Mouse (Mus musculus): ENCODE measurements around the gene Nxpe4.
"Not testable (repeated sequence)": the region's sequence is repeated elsewhere in the genome, so short reads cannot be mapped to it uniquely, and the experiment has no call there.

Nxpe4 gene

DNA sequence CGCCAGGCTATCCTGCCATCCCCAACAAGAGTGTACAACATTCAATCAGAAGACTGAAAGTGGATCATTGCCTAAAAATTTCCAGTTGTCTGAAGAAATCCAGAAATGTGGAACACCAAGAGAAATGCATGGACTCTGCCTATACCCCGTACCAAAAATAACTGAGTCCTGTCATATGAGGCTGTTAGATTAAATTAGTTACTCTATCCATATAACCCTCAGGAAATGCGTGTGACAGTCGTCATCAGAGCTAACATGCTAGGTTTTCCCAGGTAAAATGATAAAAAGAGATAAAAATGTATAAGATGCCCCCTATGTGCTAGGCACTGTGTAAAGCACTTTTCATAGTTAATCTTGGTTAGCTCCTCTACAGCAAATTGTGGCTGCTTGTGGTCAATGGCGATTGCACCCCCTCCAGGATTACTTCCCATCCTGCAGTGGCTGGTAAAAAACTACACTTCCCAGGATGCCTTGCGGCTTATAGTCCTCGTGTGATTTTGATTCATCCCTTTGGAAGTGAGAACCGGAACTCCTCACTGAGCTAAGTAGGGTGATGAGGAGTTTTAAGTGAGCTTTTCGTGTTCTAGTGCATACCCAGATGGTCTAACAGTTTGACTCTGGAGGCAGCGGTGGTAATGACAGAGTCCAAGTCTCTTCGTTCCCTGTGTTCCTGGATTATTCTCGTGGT is at the start of gene Nxpe4:
Gene Nxpe4 (plus strand): TSS at position 519 of the 688 bp plus-strand sequence.
- peak; percentile 19 for DNase-seq (ENCODE audit: low spot score)

DNA sequence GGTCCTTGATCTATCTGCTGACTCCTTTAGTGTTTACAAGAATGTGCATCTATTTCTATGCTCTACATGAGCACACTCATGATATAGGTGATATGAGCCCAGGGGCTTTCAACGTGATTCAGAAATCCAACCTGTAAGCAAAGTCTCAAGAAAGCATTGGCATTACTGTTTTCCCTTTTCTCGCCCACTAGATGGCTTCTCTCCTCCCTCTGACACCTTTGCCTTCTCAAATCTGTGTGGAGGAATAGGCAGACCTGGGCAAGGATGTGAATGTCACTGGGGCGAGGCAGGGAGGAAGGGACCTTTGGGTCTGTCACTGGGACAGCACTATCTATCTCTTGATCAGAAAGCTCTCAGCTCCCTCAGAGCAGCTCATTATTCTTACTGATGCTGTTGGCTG is 35.0 kb upstream of the Nxpe4 start:
- DNase-seq (ENCODE audit: low spot score): no peak

DNA sequence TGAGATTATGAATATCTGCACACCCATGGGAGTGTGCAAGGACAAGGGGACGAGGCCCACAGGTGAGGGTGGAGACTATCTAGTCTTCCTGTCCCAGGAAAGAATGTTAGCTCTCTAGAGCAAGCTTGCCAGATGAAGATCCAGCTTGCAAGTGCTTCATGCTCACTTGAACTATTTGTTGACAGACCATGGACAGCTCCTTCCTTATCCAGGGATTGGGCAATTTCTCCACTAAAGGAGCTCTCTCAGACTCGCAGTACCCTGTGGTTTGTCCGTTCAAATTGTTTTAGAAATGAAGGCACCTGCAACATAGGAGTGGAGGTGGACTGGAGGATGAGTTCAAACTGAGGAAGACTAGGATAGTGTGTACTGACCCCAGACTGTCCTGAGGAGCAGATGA is 24.3 kb upstream of the Nxpe4 start:
- DNase-seq (ENCODE audit: low spot score): no peak

DNA sequence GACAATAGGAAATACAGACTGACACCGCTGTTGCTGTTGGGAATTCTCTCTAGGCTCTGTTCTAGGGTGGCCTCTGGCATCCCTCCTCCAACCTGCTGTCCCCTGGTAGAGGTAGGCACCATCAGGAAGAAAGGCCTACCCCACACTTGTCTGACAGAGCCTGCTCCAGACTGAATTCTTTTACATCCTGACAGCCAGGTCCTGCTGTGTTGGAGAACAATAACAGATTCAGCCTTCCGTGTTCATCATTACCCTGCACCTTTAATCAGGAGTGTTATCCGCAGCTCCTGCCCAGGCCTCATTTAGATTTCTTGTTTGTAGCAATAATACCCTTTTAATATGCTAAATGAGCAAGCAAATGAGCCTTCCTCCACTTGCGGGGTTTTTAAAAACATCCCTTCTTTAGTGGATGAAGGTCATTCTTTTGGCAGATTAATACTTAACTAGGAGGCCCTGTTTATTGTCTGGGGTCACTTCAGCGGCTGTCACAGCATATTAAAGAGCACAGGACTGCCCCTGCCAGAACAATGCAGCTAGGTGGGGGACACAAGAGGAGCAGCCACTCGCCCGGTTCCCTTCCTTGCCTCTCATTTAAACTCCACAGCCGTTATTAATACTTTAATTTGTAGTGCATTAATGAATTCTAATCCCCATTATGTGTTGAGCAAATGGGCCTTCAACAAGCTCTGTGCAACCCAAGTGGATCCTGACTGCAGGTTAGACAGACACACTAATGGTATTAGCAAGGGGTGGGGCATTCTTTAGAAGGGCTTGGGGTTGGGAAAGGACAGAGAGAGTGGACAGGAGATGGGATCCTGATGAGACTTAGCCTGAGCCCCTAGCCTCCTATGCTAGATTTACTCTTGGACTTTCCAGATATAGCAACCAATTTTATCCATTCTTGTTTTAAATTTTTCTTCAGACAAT is 21.1 kb upstream of the Nxpe4 start:
- no peak for DNase-seq (ENCODE audit: low spot score)

DNA sequence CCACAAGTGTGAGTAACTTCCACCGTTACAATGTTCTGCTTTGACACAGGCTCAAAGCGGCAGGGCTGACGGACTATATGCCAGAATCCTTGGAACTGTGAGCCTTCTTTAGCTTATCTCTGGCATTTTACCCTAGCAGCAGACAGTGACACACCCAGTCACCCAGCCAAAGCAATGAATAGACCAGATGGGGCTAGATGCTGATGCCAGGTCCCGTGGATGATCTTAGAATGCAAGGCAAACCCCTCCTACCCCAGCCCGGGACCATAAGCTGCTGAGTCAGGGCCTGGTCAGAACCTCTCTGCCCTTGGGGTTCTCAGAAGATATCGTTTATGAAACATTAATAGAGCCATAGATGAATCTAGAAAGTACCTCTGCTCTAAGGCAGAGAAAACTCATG is 19.2 kb upstream of the Nxpe4 start:
- DNase-seq (ENCODE audit: low spot score): no peak

DNA sequence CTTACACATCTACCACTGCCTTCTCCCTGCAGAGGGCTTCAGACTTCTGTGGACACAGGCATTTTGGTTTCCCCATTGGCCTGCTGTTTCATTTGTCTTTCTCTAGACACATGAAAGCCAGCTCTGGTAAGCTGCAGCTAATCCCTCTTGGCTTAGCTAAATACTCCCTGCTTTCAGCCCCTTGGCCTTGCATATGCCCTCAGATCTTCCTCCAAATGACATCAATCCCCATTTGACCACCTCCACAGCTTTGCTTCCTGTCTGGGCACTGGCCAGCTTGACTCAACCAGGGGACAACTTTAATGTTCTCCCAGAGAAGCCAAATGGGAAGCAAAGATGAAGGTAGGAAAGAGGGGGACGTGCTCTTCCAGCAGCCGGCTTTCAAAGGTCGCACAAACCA is 15.1 kb upstream of the Nxpe4 start:
- no peak for DNase-seq (ENCODE audit: low spot score)

DNA sequence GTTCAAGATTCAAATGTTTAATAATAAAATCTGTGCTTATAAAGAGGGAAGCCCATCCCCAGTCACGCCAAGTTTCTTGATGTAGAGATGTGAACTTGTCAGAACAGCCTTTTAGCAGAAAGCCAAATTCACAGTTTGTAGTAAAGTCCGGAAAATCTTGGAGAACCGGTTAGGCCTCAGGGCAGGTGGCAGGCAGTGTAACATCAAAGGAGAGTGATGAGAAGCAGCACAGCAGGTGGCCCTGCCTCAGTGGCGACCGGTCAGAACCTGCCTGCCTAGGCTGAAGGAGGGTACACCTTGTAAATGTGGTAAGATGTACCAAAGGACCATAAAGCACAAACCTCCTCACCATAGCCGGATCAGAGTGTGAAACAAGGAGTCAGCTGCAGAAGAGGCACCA is 4.7 kb downstream of the Nxpe4 start:
- DNase-seq (ENCODE audit: low spot score): not testable (repeated sequence)

DNA sequence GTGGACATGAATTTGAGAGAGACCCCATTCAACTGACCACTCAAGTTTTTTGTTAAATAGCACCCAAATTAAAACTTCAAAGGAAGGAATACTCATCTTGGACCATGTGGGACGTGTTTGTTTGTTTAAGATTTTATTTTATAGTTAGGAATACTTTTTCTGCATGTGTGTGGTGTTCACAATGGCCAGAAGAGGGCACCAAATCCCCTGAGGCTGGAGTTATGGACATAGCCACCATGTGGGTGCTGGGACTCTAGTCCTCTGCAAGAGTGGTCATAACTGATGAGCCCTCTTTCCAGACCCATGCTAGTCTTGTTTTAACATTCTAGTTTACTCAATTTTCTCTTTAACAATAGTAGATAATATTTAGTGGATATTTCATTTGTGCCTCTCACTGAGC is 14.9 kb downstream of the Nxpe4 start:
- DNase-seq (ENCODE audit: low spot score): no peak

DNA sequence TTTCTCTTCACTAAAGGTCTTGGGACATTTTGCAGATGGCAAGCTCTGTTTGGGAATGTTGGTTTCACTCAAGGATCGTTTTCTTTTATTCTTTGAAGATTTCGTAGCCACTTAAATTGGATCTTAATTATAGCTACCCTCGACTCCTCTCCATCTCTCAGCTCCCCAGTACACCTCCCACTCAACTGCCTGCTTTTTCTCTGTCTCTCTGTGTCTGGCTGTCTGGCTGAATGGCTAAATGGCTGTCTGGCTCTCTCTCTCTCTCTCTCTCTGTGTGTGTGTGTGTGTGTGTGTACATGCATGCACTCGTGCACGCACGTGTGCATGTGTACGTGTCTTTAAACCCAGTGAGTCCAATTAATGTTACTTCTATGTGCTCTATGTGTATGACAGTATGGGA is 19.5 kb downstream of the Nxpe4 start:
- DNase-seq (ENCODE audit: low spot score): no peak

DNA sequence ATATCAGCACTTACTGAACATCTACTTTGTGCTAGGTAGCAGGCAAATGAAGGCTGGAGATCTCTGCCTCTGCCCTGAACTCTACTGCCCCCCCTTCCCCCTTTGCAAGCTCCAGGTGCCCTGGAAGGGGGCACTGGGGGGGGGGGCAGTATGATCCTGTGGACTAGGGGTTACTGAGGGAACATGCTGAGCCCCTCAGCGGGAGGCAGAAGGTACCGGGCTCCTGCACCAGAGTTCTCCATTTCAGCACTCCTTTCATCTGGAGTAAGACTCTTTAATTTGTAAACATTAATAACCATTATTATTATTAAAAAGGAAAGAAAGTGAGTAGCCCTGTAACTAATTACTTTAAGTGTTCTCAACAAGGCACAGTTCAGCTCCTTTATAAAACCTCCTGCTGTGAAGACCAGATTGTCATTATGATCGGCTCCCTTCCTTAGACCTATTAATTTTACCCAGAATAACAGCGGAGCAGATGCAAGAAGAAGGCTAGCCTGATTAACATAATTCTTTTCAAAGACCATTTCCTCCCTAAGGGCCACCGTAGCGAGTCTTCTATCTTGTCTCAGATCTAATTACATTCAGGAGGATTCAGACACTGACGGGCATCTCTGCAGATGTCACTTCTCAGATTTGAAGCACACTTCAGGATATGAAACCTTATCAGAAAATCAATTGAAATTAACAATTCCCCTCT is 21.0 kb downstream of the Nxpe4 start:
- no peak for DNase-seq (ENCODE audit: low spot score)

DNA sequence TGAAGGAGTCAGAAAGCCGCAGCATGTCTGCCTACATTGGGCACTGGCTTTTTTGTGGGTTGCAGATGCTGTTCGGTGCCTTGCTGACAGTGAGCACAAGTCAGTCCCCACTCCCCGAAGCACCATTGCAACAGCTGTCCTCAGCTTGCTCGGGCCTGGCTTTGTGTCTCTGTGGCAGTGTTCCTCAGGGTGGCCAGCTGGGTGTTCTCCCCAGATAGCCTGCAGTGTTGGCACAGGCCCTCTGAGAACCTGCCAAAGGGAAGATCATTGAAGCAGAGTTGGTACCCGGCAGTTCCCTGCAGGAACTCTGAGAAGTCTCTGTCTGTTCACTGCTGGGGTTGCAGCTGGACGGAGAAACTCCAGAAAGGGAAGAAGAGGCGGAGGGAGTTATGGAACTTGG is 22.5 kb downstream of the Nxpe4 start:
- DNase-seq (ENCODE audit: low spot score): no peak

DNA sequence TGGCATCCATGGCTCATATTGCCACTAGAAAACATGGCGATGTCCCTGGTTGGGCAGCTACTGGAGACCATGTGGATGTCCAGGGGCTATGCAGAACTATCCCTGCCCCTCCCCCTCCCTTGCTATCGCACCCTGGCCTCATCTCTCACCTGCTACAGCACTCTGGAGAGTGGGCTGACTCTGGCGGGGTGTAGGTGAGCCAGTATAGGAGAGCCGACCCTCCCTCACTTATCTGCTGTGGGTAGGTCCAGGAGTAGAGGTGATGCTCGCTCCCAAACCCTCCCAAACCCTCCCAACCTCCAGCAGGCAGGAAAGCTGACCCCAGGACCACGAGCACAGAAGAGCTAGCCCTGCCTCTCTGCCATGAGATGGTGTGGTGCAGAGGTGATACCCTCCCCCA is 27.0 kb downstream of the Nxpe4 start:
- DNase-seq (ENCODE audit: low spot score): no peak

DNA sequence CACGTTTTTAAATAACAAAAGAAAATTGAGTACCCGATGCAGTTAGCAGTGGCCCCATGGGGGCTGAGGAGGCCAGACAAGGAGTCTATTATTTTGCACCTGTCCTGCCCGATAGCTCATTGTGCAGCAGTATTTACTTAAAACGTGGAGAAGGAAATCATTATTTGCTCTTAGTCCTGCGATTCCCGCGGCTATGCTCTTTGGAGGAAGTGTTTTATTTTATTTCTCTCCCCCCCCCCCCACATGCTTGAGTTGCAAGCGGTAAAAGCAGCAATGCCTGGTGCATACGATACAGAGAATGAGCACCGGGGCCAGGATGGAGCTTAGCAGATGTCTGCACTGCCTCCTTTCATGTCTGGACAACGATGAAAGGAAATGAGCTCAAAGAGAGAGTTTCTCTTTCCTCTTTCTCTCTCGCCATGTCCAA is 35.6 kb downstream of the Nxpe4 start:
- no peak for DNase-seq (ENCODE audit: low spot score)

DNA sequence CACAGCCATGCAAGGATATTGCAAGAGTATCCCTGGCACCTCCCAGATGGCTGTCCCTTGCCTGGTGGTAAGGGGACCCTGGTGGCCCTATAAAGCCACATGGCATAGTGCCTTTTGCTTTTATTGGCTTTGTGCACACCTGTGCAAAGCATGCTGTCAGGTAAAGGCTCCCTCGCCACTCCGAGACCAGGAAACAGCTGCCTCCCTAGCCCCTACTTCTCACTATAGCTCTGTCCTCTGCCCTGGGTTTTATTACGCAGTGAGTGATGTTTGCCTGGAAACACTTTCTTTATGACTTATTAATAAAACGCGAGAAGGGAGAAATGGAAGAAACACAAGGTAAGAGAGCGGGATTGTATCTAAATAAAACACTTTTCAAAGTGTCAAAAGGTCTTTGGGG is 49.1 kb downstream of the Nxpe4 start:
- no peak for DNase-seq (ENCODE audit: low spot score)

DNA sequence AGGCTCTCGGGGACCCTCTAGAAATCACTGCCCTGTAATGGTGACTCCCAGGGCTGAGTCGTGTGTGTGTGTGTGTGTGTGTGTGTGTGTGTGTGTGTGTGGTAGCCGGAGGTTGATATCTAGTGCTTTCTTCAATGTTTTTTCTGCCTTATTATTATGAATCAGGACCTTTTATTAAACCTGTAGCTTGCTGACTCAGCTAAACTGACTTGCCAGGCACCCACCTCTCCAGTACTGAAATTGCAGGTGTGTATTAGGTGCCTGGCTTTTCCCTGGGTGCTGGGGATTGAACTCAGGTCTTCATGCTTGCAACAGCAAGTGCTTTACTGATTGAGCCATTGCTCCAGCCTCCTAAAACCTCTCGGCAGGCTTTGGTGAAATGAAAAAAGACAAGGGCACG is 50.1 kb downstream of the Nxpe4 start:
- DNase-seq (ENCODE audit: low spot score): no peak

DNA sequence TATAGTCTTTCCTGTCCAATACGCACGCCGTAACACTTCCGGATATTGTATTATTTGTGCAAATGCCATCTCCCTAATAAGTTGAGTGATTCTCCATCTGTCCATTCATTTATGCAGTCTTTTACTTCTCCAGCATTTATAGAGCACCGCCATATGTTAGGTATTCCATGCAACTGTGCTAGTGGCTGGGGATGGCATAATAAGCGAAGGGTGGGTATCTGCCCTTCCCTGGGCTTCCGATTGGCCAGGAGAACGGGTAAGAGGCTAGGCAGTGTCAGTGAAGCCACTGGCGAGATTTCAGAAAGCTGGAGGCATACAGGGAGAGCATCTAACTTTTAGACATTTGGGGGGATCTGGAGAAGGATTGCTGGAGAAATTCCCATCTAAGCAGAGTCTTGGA is 52.9 kb downstream of the Nxpe4 start:
- DNase-seq (ENCODE audit: low spot score): no peak

DNA sequence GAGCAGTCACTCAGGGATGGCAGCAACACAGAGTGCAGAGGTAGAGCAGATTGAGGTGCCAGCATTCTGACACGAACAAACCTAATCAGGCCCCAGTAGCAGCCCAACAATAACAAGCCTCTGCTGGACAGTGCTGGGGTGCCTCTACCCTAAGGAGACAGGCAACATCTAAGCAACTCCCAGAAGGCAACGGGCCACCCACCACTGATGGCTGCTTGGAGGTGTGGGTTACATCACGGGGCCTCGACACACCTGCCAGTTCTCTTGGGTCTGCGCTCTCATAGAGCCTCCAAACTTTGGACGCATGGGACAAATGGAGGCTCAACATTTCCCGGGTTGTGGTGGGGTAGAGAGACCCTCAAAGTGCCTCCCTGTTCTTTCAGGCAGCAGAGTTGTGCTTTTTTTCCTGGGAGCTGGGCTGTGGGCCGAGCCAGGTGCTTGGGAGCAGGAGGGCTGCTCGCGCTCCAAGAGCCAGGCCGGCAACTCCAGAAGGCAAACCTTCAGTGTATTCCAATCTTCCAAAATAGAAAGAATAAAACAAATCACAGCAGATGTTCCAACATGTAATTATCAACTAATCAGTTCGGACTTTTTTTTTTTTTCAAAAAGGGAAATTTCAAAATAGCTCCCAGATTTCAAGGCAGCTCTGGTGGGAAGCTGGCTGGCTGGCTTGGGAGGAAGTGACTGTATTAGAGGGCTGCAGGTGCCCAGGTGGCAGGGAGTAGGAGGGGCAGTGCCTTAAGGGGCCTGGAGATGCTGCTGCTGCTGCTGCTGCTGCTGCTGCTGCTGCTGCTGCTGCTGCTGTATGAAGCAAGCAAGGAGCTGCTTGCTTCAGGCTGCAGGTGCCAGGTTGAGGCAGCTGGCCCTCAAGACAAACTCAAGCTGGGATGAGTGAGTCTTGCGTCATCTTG is 54.5 kb downstream of the Nxpe4 start:
- no peak for DNase-seq (ENCODE audit: low spot score)

DNA sequence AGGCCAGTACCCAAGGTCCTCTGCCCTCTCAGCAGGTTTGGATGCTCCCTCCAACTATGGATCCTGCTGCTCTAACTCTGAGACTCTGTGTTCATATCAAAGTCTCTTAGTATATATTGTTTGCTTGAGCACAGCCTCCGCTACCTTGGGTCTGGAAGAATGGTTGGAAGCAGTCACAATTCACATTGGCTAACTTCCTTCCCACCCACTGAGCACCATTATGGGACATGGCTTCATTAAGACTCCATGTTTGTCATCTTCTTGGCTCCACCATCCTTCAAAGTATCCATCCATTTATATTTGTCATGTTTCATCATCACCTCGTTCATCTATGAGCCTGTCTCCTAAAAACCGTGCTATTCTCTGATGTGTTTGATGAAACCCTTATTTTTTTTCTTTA is 68.9 kb downstream of the Nxpe4 start:
- DNase-seq (ENCODE audit: low spot score): no peak

DNA sequence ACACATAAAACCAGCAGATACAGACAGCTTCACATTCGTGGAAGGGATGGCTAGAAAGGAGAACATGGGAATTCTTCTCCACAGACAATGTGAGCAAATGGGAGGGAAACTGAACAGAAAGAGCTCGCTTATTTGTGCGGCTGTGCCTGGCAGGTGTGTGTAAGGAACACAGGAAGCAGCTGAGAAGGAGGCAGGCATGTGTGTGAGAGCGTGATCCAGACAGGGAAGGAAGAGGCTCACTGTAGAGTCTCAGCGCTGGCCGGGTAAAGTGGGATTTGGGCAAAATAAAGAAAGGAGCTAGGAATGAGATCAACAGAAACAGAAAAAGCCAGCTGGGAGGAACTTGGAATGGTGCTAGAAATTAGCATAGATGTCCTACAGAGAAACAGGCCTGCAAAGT is 74.6 kb downstream of the Nxpe4 start:
- no peak for DNase-seq (ENCODE audit: low spot score)

DNA sequence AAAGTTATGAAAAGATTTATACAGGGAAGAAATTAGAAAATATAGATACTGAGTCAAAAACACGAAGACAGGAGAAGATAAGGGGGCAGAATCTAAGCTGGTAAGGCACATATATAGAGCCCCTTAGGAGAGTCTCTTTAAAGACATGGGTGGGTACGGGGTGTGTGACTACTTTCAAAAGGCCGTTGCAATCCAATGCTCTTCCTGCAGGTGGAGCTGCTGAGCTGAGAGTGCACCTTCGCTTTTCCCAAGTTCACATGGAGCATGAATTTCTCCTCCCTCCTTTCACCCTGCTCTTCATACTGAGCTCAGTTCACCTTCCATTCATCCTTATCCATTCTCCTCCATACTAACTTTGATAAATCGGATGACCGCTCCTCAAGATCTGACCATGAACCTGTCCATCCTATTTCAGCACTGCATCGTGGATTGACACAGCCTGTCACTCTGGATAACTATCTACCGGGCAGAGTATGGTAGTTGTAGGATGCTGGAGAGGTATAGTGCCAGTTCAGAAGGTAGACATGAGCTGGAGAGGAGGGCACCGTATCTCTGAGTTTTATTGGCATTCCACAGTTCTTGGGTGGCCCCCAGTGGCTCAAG is 76.4 kb downstream of the Nxpe4 start:
- DNase-seq (ENCODE audit: low spot score): no peak

DNA sequence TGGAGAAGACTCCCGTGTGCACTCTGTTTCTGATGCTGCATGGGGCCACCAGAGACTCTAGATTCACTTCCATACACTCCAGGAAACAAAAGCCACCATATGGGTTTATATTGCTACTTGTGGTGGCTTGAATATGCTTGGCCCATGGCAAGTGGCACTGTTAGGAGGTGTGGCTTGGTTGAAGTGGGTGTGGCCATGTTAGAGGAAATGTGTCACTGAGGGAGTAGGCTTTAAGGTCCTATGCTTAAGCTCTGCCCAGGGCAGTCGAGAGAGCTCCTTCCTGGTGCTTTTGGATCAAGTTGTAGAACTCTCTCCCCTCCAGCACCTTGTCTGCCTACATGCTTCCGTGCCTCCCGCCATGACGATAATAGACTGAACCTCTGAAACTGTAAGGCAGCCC is 77.6 kb downstream of the Nxpe4 start:
- no peak for DNase-seq (ENCODE audit: low spot score)
